9 mouse cellular contexts compared by ENCODE assay signal in the genomic region with DNA sequence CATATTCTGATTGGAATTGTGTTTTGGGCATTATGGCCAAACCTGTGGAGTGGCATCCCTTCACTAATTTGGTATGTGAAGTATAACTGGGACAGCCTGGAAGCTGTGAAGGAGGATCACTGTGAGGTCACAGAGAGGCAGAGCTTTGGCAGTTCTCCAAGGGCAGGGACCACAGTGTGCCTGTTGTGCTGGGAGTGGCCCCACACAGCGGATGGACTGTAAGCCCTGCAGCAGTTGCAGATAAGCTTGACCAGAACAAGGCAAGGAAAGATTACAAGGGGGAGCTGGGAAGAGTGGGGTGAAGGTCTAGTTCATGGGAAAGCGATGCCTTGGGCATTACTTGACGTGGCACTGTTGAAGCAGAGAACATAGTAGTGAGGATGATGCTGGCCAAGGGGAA. TPM values are rescaled to one million over a fixed set of nuclear protein-coding genes. Genes with fewer than 3 reads are reported as not detected.
A peak's percentile ranks its signal among the peaks of the same experiment; 100 is the strongest.
DNase-seq lines count a peak whose midpoint lies in the region; ATAC-seq lines count a peak whose summit lies in the region.
"Had no signal": no experiment of that assay in that cellular context is flagged by ENCODE, and none has a peak within 500 bp of the region (broad histone marks: within the 10 kb centered on the region; RNA-seq: fewer than 3 reads in every experiment).

No protein-coding gene starts in this region.

- ATAC-seq in kidney, embryonic 15.5 days (replicated peaks; ENCODE audit: low FRiP score), result no peak
- ATAC-seq: Patski had no signal

- no peak overlapping the region for H3K9ac ChIP-seq in kidney, embryonic 15.5 days

- peak overlapping the region; percentile 41; the same call in 1 of the 2 replicates for H3K27ac ChIP-seq in kidney, embryonic 15.5 days

- WGBS in kidney, embryonic 15.5 days, result 65% methylated on average over 3 of the region's 3 CpGs

- H3K9me3 ChIP-seq in kidney, embryonic 15.5 days (replicated peaks), result no peaks in the 10 kb centered on the region

- H3K4me3 ChIP-seq in kidney, embryonic 15.5 days (replicated peaks), result no peak overlapping the region

- H3K4me1 ChIP-seq in kidney, embryonic 15.5 days, result peaks cover 43% of the 10 kb centered on the region

- no peaks in the 10 kb centered on the region for H3K27me3 ChIP-seq in kidney, embryonic 15.5 days
- H3K27me3 ChIP-seq: Patski had no signal

- intact Hi-C loops in left cerebral cortex, postnatal 36 days (cut with DNase I), result no loop called here

- H3K4me2 ChIP-seq in kidney, embryonic 15.5 days, result no peak overlapping the region

- peaks cover 52% of the 10 kb centered on the region for H3K36me3 ChIP-seq in kidney, embryonic 15.5 days

- DNase-seq in layer of hippocampus, adult 11-12 months (ENCODE audit: low spot score), result peak; percentile 73
- no peak for DNase-seq in layer of hippocampus, postnatal 25 days (ENCODE audit: extremely low spot score in 1 of 2, low spot score in 1 of 2)
- peak; percentile 66 for DNase-seq in adrenal gland, adult 8-10 months
- peak; percentile 99 for DNase-seq in heart, adult 11 months
- peak; percentile 94 for DNase-seq in lung, postnatal 36 days
- no peak for DNase-seq in thymus, postnatal 10 days (ENCODE audit: low spot score in 2 of 2)
- DNase-seq in left cerebral cortex, postnatal 36 days (ENCODE audit: low spot score in 2 of 2), result no peak

RNA-seq across cellular contexts. Expression of gene Sec23ip, which starts 4.0 kb away (rescaled TPM):
- 10 to 100 TPM; 44.5 to 51.1 TPM for total RNA-seq in layer of hippocampus, postnatal 25 days (2021)
- 10 to 100 TPM; 40.6 to 62.4 (median 52.2) TPM for total RNA-seq in adrenal gland, adult 8-10 months (2022)
- 38.1 and 38.4 TPM in 2 replicates for polyA plus RNA-seq in kidney, embryonic 15.5 days (2015; fragmentation: Nextera tagmentation; extraction: Ambion mirVana)
- 10 to 100 TPM; 36.9 to 44.2 TPM for total RNA-seq in left cerebral cortex, postnatal 36 days (2021)

RNA-seq across cellular contexts. Expression of gene Mcmbp, which starts 8.5 kb away (rescaled TPM):
- 10 to 100 TPM; 26.0 to 27.2 TPM for total RNA-seq in layer of hippocampus, postnatal 25 days (2021)
- total RNA-seq in adrenal gland, adult 8-10 months (2022), result 10 to 100 TPM; 29.2 to 37.8 (median 35.0) TPM
- 66.0 and 67.2 TPM in 2 replicates for polyA plus RNA-seq in kidney, embryonic 15.5 days (2015; fragmentation: Nextera tagmentation; extraction: Ambion mirVana)
- 10 to 100 TPM; 19.9 to 27.6 TPM for total RNA-seq in left cerebral cortex, postnatal 36 days (2021)

Comparison
In these comparisons a context has a peak if more than half of its experiments do, and no peak if none do; other contexts are left out.
1. DNase-seq: peak in layer of hippocampus, adult 11-12 months (single experiment), adrenal gland, adult 8-10 months (single experiment), heart, adult 11 months (single experiment) and lung, postnatal 36 days (single experiment); none in layer of hippocampus, postnatal 25 days (0 of 2), thymus, postnatal 10 days (0 of 2) and left cerebral cortex, postnatal 36 days (0 of 2).